Mouse (Mus musculus) adrenal gland, postnatal 10 days (tissue): ENCODE measurements around the gene Cldn8. TPM values are rescaled to one million over a fixed set of nuclear protein-coding genes. Genes with fewer than 3 reads are reported as not detected.

Source experiments
- DNase-seq: peaks from one replicate; pipeline ENCODE4 v3.0.0; 2021; ENCODE audit warnings: mixed read lengths
- long read RNA-seq, 2 experiments: library from polyadenylated mRNA; stranded (forward); transcript quantifications; one replicate each; pipeline ENCODE4 v2.0.0; 2021
- total RNA-seq, 2 experiments: library from RNA; stranded (reverse); gene quantifications; 2 replicates each; pipeline ENCODE4 v1.2.3; 2021

The Cldn8 gene
- not detected for total RNA-seq
- long read RNA-seq, experiment 1, partial matches to known transcripts, result 0 of 1 reads
- long read RNA-seq, experiment 1, other reads (novel, unspliced or antisense), result 0 of 1 reads
- long read RNA-seq, experiment 2, transcript Cldn8-201 (1 exons, 2,356 nt), result major isoform, 12 of 12 reads
- long read RNA-seq, experiment 2, partial matches to known transcripts, result 0 of 12 reads
- long read RNA-seq, experiment 2, other reads (novel, unspliced or antisense), result 0 of 12 reads

DNA sequence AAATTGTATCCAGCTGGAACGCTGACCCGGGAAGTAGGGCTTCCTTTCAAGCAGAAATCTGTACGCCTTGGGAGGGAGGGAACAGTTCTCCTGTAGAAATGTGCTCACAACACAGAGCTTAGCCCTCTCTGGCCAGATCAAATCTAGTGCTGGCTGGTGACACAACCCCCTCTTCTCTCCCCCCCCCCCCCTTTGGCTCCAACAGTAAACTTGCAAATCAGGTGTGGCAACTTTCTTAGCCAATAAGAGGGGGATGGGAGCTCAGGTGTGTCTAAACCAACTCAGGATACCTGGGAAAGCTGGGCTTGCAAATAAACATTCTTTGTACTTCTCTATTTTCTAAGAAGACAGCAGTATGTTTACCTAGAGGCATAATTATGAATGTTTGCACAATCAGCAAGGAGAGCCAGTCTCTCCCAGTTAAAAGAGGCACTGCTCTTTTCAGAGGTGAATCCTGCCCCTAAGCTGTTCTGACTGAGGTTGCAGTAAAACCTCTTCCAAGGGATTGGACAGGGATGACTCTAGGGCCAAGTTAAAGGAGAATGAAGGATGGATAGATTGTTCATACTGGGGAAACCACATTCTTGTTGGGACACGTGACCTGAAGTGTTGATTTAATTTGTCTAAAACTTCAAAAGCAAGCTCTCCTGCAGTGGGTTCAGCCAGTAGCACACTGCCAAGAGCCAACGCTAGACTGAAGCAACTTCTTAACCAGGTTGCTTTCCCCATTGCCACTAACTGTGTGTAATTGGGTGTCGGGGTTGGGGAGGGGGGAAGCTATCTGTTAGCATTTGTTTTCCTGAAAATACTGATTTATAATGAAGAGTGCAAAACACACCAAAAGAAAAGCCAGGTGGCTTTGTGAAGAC lies at the start of gene Cldn8:
Gene Cldn8 (minus strand): TSS at position 139 of the 869 bp plus-strand sequence.
- no peak for DNase-seq

DNA sequence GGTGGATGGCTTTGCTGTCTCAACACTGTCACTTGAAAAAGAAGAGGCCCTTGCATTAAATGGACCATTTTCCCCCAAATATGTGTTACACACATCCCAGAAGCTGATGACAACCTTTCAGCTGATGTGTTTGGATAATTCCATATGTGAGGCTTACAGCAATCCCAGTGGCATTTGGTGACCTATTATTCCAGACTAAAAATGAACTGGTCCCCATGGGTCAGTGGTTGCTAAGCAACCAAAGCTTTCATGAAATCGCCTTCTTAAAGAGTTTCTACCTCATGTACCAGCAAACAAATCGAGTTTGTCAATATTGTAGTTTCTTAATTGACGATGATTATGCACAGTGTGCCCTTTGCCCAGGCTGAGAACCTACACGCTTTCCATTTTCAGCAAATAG lies 49.7 kb upstream of the Cldn8 start:
- no peak for DNase-seq

DNA sequence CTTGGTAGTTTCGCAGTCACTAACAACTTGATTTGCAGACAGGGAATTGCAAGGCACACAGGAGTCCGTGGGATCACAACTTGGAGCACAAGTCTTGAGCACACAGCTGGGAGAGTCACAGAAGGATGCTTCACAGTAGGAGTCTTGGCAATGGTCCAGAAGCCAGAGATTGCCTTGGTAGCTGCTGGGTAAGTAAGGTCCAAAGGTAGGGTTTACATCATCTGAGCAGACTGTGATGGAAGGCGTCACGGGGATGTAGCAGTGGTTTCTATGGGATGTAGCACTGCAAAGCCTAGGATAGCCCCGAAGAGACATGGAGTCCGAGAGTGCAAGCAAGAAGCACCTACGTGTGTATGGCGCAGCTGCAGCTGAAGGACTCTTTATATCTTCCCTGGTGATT lies 48.9 kb upstream of the Cldn8 start, which contains the start of gene Krtap24-1:
Gene Krtap24-1 (minus strand): TSS at position 358 of the 400 bp plus-strand sequence.
- no peak for DNase-seq

DNA sequence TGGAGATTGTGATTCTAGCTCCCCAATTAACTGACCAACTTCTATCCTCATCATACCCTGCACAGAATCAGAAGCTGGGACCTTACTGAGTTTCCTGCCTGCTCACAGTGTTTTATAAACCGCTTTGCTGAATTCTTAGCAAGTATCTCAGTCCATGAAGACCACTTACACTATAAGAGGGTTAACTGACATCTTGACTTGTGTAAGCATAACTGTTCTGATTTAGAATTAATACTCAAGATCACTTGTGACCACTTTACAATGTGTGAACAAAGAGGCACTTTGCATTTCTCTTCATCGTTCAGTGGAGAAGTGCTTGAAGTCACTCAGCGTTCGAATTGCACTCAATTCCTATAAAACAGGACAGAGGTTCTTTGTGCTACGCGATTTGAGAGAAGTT lies 41.6 kb upstream of the Cldn8 start:
- DNase-seq, result no peak

DNA sequence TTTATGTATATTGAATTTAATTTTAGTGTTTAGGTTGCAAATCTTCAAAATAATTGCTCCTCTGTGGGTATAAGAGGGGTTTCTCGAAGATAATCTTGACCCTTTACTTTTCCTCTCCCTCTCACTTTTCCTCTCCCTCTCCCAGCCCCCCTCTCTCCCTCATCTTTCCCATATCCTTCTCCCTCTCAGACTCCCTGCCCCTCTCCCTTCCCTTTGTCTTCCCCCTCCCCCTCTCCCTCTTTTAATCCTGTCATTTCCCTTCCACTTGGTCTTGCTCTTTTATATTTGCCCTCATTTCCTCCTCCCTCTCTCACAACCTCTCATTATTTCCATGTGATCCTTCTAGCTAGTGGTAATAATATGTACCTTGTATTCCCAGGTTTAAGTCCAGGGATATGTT lies 39.5 kb upstream of the Cldn8 start:
- no peak for DNase-seq

DNA sequence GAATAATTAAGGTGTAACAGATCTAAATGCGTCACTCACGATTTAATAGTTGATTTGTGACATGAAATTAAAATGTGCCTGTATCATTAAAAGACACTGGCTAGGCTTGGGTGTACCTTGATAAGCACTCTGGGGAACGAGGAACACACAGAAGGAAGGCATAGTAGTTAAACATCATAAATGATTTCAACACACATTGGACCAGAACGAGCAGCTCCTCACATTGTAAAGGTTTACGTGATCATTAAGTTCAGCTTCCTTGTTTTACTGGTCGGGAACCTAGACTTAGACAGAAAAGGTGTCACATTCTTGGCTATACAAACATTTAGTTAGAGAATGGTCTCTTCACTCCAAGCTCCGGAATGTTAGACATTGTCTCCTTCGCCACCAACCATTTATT lies 37.3 kb upstream of the Cldn8 start:
- DNase-seq, result no peak

DNA sequence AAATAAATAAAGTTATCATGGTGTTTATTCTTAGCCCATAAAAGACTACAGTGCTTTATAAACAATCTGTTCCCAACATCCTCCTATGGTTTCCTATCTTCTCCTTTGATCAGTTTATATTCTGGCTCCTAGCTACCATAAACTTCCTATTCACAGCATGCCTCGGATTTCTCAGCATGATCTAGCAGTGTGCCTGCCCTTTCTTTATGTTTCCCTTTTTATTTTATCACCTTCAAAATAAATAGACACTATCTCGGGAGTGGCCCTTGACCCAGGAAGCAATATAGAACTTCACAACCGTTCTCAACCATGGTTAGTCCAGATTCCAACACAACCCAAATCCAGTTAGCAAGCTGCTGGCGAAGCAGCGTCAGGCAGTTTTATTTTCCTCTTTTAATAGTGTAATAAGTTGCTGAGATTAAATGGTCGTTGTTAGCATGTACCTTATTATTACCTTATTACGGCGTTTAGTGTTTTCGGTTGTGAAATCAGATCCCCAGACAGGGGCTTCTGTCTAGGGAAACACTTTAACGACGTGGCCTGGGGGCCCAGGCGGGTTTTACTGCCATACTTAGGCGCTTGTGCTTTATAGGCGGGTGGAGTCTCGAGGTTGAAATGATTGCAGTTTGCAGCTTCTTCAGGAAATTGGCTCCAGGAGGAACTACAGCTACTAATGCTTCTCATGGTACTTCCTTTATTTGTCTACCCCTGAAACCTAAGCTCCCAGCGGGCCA lies 36.7 kb upstream of the Cldn8 start:
- no peak for DNase-seq

DNA sequence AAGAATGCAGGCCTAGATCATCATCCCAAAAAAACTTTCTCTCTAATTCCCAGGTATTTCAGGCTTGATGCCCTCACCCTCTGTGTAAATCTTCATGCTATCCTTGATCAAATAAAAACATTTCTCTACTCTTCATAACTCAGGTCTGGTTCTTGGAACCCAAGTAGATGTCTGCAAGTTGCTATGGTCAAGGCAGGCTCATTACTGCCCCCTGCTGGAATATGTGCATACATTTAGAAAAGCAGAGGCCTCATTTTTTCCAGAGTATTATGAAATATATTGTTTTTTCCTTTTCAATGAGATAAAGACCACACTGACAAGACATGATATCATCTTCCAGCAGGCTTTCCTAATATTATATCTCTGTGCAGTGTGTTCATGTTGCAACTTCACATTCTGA lies 29.8 kb upstream of the Cldn8 start:
- DNase-seq, result peak; percentile 14

DNA sequence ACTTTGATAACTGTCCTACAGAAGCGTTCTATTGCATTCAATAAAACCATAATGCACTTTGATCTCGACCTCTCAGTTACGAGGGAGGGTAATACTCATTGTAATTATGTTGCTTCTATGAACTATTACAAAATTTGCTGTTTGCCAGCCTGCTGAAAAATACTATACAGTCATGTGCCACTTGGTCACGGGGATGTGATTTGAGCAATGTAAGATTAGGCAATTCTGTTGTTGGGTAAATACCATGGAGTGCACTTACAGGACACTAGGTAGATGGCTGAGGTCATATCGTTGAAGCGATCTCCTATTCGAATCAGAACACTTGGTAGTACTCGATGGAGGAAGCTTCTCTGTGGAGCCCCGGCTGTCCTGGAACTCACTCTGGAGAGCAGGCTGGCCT lies 20.4 kb upstream of the Cldn8 start:
- no peak for DNase-seq

DNA sequence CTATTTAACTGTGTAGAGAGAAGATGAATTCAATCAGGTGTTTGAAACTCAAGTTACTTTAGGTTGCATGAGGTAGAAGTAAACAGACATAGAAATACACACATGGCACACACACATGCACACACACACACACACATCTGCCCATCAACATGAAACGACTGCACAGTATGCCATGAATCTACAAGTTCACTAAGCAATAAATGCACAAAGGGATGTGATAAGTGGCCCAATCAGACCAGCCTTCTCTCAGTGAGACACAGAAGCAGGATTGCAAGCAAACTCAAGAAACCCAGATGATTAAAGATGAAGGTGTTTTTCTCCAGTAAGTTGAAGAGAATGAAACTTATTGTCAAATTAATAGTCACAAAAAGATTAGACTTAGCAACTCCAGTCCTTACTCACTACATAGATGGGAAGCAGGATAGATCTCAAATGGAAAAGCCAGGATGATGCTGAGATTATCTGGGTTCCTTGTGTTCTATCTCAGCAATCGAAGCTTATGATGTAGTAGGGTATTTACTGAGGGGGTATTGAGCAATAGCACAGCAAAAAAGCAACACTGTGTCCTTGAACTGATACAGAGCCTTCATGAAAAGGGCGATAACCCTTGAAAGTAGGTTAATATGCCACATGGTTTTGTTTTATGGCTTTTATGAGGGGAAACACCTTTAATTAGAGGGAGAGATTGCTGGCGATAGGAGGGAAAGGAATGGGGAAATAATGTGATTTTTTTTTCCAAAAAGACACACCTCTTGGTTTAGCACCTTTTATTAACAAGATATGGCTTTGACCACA lies 13.1 kb upstream of the Cldn8 start:
- no peak for DNase-seq

DNA sequence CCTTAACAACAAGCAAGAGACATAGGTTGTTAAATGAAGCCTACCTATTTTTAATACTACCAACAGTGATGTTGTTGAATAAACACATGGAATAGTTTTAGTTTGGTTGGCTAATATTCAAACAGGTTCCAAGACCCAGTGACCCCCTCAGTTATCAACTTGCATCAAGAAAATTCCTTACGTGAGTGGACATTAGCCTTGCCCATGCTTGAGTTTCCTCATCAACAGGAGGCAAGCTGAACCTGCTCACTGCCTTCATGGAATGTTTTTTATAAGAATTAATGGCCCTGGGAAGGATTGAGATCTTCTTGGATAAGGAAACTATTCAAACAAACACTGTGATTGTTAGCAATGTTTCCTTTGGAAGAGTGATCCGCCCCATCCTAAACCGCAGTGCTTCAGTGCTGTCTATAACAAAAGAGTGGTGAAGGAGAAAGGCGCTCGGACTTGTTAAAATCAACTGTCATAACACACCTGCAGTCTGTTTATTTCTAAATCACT lies 10.0 kb upstream of the Cldn8 start:
- DNase-seq, result no peak

DNA sequence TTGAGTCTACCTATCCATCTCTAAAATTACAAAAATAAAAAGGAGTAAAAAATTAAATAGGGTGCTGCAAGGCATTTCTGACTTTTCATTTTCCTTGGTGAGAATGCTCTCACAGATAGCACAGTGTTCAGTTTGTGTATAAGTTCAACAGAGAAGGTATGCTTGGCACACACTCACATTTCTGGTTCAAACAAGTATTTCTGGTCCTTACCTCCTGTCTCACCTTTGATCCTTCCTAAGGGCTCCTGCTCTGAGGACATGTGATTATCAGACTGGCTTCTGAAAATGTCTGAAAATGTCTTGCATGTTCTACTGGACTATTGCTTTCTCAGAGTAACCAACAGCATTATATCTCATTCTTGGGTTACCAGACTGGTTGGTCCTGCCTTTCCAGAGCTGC lies 7.2 kb upstream of the Cldn8 start:
- DNase-seq, result no peak

DNA sequence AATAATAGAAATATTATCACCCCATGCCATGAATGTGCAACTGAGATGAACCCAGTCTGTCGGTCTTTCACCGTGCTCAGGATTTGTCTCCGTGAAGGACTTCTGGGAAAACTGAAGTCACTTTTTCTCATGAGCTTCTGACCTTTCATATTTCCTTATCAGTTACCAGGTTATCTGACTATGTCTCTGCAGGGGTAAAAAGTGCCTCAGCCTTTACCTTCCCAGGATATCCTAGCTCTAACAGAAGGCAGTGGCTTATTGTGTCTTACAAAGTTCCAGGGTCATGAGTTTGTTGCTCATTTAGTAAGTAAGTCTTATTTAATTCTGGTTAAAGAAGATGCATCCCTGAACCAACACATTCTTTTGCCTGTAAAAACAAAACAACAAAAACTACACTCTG lies 6.7 kb upstream of the Cldn8 start:
- DNase-seq, result no peak

DNA sequence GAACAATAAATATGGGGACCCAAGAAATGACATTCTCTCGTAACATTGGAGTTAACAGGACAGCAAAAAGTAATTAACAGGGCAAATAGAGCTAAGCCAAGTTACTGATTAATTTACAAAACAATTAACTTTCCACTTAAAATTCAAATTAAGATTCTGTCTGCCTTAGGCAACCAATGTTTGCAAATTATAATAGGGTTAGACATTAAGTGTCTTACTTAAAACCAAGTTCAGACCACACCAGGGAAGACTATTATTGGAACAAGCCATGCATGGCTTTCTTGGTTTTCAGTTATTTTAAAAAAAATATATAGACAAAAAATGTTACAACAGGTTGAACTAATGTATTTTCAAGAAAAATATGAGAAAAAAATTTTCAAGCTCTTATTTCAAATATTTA lies 6.1 kb upstream of the Cldn8 start:
- no peak for DNase-seq

DNA sequence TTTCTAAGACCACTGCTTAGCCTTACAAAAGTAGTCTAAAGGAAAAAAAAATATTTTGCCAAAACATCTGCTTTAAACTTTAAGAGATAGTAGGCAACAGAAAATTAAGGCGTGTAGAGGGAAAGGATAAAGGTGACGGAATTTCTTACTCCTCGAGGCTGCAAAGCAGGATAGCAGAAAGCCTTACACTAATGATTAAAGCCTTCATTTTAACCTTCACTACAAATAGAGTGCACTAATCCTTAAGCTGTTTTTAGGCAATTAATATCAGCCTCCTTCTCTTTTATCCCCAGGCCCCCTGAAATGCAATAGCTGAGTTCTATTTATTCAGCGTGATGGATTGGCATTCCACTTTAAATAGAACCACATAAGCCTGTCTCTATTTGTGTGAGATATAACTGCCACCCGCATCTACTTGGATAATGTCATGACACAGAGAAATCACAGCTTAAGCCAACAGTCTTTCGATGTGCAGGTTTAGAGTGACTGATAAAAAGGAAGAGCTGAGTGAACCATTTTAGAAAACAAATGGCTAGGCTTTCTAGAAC lies 1.3 kb downstream of the Cldn8 start:
- no peak for DNase-seq

DNA sequence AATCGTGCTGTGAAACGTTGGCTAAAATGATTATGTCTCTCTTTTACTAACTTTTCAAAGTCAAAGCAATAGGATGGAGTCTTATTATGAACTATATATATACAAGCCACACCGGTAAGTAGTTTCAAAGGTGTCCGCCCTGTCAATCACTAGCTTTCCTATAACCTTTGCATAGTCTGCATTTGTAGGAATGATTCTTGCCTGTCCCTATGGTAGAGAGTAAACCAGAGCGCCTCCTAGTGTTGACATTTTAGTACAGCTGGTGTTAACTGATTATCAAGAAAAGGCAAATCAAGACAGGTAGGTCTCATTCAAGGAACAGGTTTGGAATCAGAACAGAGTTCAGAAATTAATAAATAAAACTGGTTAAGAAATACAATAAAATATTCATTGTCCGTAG lies 20.5 kb downstream of the Cldn8 start:
- peak; percentile 41 for DNase-seq

DNA sequence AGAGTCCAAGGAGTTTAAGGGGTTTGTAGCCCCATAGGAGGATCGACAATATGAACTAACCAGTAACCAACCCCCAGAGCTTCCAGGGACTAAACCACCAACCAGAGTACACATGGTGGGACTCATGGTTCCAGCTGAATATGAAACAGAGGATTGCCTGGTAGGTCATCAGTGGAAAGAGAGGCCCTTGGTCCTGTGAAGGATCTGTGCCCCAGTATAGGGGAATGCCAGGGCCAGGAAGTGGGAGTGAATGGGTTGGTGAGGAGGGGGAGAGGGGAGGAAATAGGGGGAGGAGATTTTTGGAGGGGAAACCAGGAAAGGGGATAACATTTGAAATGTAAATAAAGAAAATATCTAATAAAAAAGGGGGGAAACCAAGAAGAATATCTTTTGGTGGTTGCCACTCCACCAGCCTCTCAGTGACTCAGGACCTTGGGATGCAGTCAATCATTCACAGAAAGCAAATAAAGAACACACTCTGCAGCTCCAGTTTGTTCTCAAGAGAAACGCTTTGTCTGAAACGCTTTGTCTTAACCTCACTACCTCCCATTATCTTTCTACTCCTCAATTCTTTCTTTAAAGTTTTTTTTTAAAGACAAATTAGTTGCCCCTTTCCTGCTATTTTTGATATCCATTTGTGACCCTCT lies 23.0 kb downstream of the Cldn8 start:
- no peak for DNase-seq

DNA sequence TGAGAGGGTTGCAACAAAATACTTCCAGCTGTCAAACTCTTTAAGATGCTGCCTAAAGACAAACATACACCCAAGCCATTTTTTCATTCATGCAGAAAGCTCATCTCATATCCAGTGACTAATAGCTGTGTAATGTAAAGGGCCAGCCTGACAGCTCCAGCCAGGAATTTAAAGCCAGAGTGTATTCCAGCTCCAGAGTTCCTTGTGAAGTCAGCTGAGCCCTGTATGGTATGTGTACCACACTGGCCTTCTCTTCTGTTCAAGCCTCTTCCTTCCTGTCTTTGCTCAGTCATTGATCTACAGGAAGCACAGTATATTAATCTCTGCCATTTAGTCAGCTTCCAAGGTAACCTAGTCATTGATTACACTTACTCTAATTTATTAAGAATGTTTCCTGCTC lies 51.6 kb downstream of the Cldn8 start:
- no peak for DNase-seq
